Mouse (Mus musculus) mature B cell (primary cell): Measurements from ENCODE around the gene Abhd17b.
"Not testable (repeated sequence)": the region's sequence is repeated elsewhere in the genome, so short reads cannot be mapped to it uniquely, and the experiment has no call there.

Source experiments
- in situ Hi-C: fragments of 300-500 bp; cut with MboI; formaldehyde crosslinking; loops from 2 replicates; pipeline ENCODE4 v1.14.3; 2019

Abhd17b gene

GRCm38 (mm10) chr19:21652285-21653171, 457 bp upstream of the Abhd17b start, which contains the start of gene 1110059E24Rik:
Gene 1110059E24Rik, minus strand, starts transcription at chr19:21652976.
- in situ Hi-C loops: no loop called here

GRCm38 (mm10) chr19:21654788-21655187, 1.8 kb downstream of the Abhd17b start:
- in situ Hi-C loops: no loop called here

- in situ Hi-C loops: no loop called here
Measured at GRCm38 (mm10) chr19:21660734-21661133, 7.7 kb downstream of the Abhd17b start.

- in situ Hi-C loops: no loop called here
Measured at GRCm38 (mm10) chr19:21663756-21664456, 10.9 kb downstream of the Abhd17b start.

- in situ Hi-C loops: no loop called here
Measured at GRCm38 (mm10) chr19:21669650-21670049, 16.7 kb downstream of the Abhd17b start.

GRCm38 (mm10) chr19:21674354-21675096, 21.5 kb downstream of the Abhd17b start:
- in situ Hi-C loops: no loop called here

- in situ Hi-C loops: no loop called here
Measured at GRCm38 (mm10) chr19:21680091-21680490, 27.1 kb downstream of the Abhd17b start.

GRCm38 (mm10) chr19:21680986-21681385, 28.0 kb downstream of the Abhd17b start:
- in situ Hi-C loops: no loop called here

- in situ Hi-C loops: no loop called here
Measured at GRCm38 (mm10) chr19:21713260-21714031, 60.5 kb downstream of the Abhd17b start.

GRCm38 (mm10) chr19:21714278-21714883, 61.4 kb downstream of the Abhd17b start:
- in situ Hi-C loops: no loop called here

GRCm38 (mm10) chr19:21715005-21715442, 62.0 kb downstream of the Abhd17b start:
- in situ Hi-C loops: no loop called here

- in situ Hi-C loops: no loop called here
Measured at GRCm38 (mm10) chr19:21715515-21715914, 62.5 kb downstream of the Abhd17b start.

GRCm38 (mm10) chr19:21716456-21716855, 63.5 kb downstream of the Abhd17b start:
- in situ Hi-C loops: no loop called here

GRCm38 (mm10) chr19:21719206-21719605, 66.2 kb downstream of the Abhd17b start:
- in situ Hi-C loops: no loop called here

- in situ Hi-C loops: no loop called here
Measured at GRCm38 (mm10) chr19:21720950-21721349, 68.0 kb downstream of the Abhd17b start.

GRCm38 (mm10) chr19:21723280-21723679, 70.3 kb downstream of the Abhd17b start:
- in situ Hi-C loops: not testable (repeated sequence)

- in situ Hi-C loops: no loop called here
Measured at GRCm38 (mm10) chr19:21723911-21724655, 71.1 kb downstream of the Abhd17b start.

GRCm38 (mm10) chr19:21725168-21725567, 72.2 kb downstream of the Abhd17b start:
- in situ Hi-C loops: no loop called here

- in situ Hi-C loops: no loop called here
Measured at GRCm38 (mm10) chr19:21727081-21727480, 74.1 kb downstream of the Abhd17b start.

GRCm38 (mm10) chr19:21728342-21728741, 75.4 kb downstream of the Abhd17b start:
- in situ Hi-C loops: no loop called here
